Mouse (Mus musculus) telencephalon, adult 2 months (tissue): ENCODE results near the gene Kif2b.

Experiments used
- DNase-seq: peaks from one replicate; pipeline ENCODE4 v3.0.0-alpha.2; 2011; ENCODE audit warnings: low read depth, low spot score

The Kif2b gene

GRCm38 (mm10) chr11:91577317-91577716 lies at the start of gene Kif2b:
Kif2b (minus strand) TSS chr11:91577558.
- DNase-seq: no peak

DNA sequence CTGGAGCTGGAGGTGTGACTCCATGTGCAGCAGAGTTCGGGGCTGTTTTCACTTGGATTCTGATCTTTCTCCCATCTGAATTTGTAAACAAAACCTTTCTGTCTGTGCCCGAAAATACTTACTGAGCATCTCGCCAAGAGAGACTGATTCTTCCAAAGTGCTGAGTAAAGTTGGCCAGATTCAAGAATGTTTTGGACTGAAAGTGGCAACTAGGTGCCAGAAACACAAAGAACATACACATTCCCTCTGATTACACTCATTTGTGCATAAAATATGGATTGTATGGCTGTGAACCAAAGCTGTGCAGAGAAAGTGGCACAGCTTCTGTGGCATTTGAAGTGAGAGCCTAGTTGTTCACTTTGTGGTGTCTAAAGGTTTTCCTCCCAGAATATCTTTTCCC lies 15.7 kb upstream of the Kif2b start:
- DNase-seq: peak; percentile 50

GRCm38 (mm10) chr11:91576856-91577255 lies 502 bp downstream of the Kif2b start:
- no peak for DNase-seq

DNA sequence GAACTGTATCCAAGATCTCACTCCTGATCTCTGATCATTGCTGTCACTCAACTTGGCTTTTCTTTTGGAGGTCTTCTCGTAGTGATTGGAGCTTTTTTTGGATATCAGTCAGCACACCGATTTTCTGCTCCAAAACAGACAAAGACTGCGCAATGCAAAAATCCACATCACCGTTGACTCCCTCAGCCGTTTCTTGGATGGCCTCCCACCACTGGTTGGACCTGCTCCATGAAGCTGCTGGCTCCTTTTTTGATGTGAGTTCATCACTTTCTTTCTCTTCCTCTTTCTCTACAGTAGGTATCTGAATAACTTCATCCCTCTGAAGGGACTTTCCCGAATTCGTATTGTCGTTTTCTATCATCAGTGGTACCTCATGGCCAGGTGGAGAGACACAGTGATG lies 2.0 kb downstream of the Kif2b start:
- no peak for DNase-seq

DNA sequence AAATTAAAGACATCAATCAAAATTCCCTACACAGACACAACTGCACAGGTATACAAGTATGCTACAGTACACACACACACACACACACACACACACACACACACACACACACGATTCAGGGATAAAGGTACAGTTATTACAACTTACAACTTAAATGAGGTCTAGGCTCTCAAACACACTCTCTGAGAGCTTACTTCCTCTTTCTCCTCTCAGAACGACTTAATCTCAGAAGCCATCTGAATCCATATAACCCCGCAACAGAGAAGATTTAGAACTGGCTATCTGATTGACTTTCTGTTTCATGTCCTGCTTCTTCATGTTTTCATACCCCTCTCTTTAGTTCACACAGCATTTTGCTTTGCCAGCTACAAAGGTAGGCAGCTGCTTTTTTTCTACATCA lies 2.9 kb downstream of the Kif2b start:
- DNase-seq: no peak

GRCm38 (mm10) chr11:91530737-91531136 lies 46.6 kb downstream of the Kif2b start:
- DNase-seq: peak; percentile 16
